Mouse (Mus musculus) spleen, adult 2 months (tissue): ENCODE results near the gene Spast.

Source experiments
- CTCF ChIP-seq: fragments of 200-500 bp; IDR thresholded peaks from 2 replicates; pipeline ENCODE4 v1.5.1; 2011; ENCODE audit warnings: mild to moderate bottlenecking, inconsistent platforms; ENCODE audit not compliant: insufficient read depth, insufficient read length, insufficient replicate concordance; ENCODE audit errors: extremely low read depth
- POLR2A ChIP-seq: fragments of 200-500 bp; IDR thresholded peaks from 2 replicates; pipeline ENCODE4 v1.6.1; 2011; ENCODE audit warnings: low read depth, low read length, inconsistent platforms

DNA sequence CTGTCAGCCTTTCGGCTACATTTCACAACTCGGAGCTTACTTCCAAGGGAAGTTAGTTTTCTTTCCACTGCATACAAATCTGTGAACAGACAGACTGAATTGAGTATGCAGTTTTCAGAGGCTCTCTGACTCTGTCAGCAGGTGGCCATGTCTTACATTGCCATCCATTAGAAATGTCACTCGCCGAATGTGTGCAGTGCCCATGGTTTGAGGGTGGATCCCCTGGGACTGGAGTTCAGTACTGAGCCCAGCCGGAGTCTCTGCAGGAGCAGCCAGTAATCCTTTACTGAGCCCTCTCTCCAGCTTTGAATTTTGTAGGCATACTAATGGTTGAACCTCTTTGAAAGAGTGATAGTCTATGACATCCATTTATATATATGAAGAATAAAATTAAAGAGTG lies 2.4 kb downstream of the Spast start:
- TF ChIP-seq CTCF (no peak), POLR2A (no peak)
